Mouse (Mus musculus) limb, embryonic 11.5 days (tissue): ENCODE data around the gene Prrc2c. TPM values are rescaled to one million over a fixed set of nuclear protein-coding genes. Genes with fewer than 3 reads are reported as not detected.

Source experiments
- ATAC-seq: fragments of 200-750 bp; cut with Nextera tagmentation; 2 replicates; pipeline ENCODE4 v1.8.0; 2017; ENCODE audit warnings: low read depth; ENCODE audit not compliant: insufficient number of reproducible peaks, low FRiP score, low TSS enrichment
- DNase-seq: peaks from one replicate; pipeline ENCODE4 v3.0.0-alpha.2; 2015; ENCODE audit warnings: low spot score
- H3K27ac ChIP-seq: fragments of 300-500 bp; sonication (generic); replicated peaks from 2 replicates; pipeline ENCODE4 v1.5.1; 2014; ENCODE audit warnings: low read depth, mild to moderate bottlenecking, low read length
- H3K27me3 ChIP-seq: fragments of 300-500 bp; sonication (generic); 2 replicates; pipeline ENCODE4 v1.6.1; 2014; ENCODE audit warnings: mild to moderate bottlenecking, low read length, mixed read lengths; ENCODE audit not compliant: control insufficient read depth, insufficient read depth
- H3K36me3 ChIP-seq: fragments of 300-500 bp; sonication (generic); 2 replicates; pipeline ENCODE4 v1.6.1; 2014; ENCODE audit warnings: mild to moderate bottlenecking, low read length, moderate library complexity, mixed read lengths; ENCODE audit not compliant: control insufficient read depth, insufficient read depth
- H3K4me1 ChIP-seq: fragments of 300-500 bp; sonication (generic); 2 replicates; pipeline ENCODE4 v1.6.1; 2014; ENCODE audit warnings: low read length, mixed read lengths; ENCODE audit not compliant: control insufficient read depth, insufficient read depth
- H3K4me2 ChIP-seq: fragments of 300-500 bp; sonication (generic); 2 replicates; pipeline ENCODE4 v1.6.1; 2014; ENCODE audit warnings: low read depth, mild to moderate bottlenecking, moderate library complexity; ENCODE audit not compliant: severe bottlenecking
- H3K4me3 ChIP-seq: fragments of 300-500 bp; sonication (generic); 2 replicates; pipeline ENCODE4 v1.5.1; 2014; ENCODE audit warnings: low read depth, low read length
- H3K9ac ChIP-seq: fragments of 300-500 bp; sonication (generic); 2 replicates; pipeline ENCODE4 v1.6.1; 2014; ENCODE audit warnings: mild to moderate bottlenecking, low read length
- H3K9me3 ChIP-seq: fragments of 300-500 bp; sonication (generic); 2 replicates; pipeline ENCODE4 v1.6.1; 2016; ENCODE audit warnings: low read length; ENCODE audit not compliant: control insufficient read depth
- WGBS: fragments of 180-500 bp; shearing (Covaris S2); extraction: QIAGEN DNeasy Blood & Tissue Kit; methylation state at CpG from one replicate; pipeline ENCODE4 v1.1.7; 2014; 5-methylcytosine and 5-hydroxymethylcytosine counted together
- polyA plus RNA-seq: library from polyadenylated mRNA; unstranded; fragments of >200 nt; fragmentation: Nextera tagmentation; extraction: Ambion mirVana; gene quantifications from 2 replicates; pipeline ENCODE4 v1.2.1, GENCODE M21; 2014

Prrc2c gene
- polyA plus RNA-seq, 1 experiment from 2014 or later, result 186 TPM

DNA sequence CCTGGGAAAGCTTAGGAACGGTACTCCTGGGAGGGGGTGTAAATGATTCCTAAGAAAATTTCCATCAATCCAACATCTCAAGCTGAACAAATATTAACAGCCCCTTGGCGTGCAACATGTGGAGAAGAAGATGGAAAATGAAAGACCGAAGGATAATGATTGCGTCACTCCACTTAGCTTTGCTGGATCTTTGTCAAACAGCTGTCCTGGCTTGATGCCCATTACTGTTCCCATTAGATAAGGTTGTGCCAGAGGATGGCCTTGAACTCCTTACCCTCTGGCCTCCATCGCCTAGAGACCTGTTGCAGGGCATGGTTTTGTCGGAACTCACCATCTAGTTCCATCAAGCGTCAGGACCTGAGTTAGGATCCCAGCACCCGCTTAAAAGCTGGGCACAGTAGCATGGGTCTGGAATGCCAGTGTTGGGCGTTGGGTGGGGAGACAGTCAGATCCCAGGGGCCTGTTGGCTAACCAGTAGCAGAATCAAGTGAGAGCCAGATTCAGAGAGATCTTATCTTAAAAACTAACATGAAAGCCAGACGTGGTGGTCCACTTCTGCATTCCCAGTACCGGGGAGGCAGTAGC, 80.0 kb downstream of the Prrc2c start:
- H3K27me3 ChIP-seq, result no peaks in the 10 kb centered on the region
- H3K36me3 ChIP-seq, result no peaks in the 10 kb centered on the region
- no peak overlapping the region for H3K27ac ChIP-seq
- H3K4me3 ChIP-seq, result no peak overlapping the region
- DNase-seq, result no peak
- H3K4me1 ChIP-seq, result no peaks in the 10 kb centered on the region
- ATAC-seq, result no peak
- no peaks in the 10 kb centered on the region for H3K9me3 ChIP-seq
- H3K4me2 ChIP-seq, result no peak overlapping the region
- H3K9ac ChIP-seq, result no peak overlapping the region
- 89% methylated on average over 11 of the region's 11 CpGs for WGBS

- Histone ChIP-seq H3K9me3 (no peaks in the 10 kb centered on the region), H3K9ac (no peak within 1 kb of the TSS)
These were observed 82.2 kb downstream of the Prrc2c start, which contains the start of gene Myocos for GRCm38 (mm10) chr1:162658119-162658518. Gene Myocos, minus strand, starts transcription at chr1:162658219.

GRCm38 (mm10) chr1:162648416-162648815, 91.9 kb downstream of the Prrc2c start:
- no peaks in the 10 kb centered on the region for H3K27me3 ChIP-seq
- no peaks in the 10 kb centered on the region for H3K36me3 ChIP-seq
- WGBS, result 95% methylated on average over 14 of the region's 14 CpGs
- no peaks in the 10 kb centered on the region for H3K4me1 ChIP-seq
- no peak overlapping the region for H3K9ac ChIP-seq
- no peak for ATAC-seq
- H3K4me3 ChIP-seq, result no peak overlapping the region
- no peaks in the 10 kb centered on the region for H3K9me3 ChIP-seq
- no peak for DNase-seq
- no peak overlapping the region for H3K4me2 ChIP-seq
- no peak overlapping the region for H3K27ac ChIP-seq

More at GRCm38 (mm10) chr1:162658119-162658518, 82.2 kb downstream of the Prrc2c start, which contains the start of gene Myocos:
- ATAC-seq (no peak), DNase-seq (no peak)
- Histone ChIP-seq H3K4me2 (no peak within 1 kb of the TSS), H3K27ac (no peak within 1 kb of the TSS), H3K36me3 (no peaks in the 10 kb centered on the region), H3K4me3 (no peak within 1 kb of the TSS), H3K4me1 (no peaks in the 10 kb centered on the region), H3K27me3 (no peaks in the 10 kb centered on the region)
- WGBS, result 90% methylated on average over 7 of the region's 7 CpGs

DNA sequence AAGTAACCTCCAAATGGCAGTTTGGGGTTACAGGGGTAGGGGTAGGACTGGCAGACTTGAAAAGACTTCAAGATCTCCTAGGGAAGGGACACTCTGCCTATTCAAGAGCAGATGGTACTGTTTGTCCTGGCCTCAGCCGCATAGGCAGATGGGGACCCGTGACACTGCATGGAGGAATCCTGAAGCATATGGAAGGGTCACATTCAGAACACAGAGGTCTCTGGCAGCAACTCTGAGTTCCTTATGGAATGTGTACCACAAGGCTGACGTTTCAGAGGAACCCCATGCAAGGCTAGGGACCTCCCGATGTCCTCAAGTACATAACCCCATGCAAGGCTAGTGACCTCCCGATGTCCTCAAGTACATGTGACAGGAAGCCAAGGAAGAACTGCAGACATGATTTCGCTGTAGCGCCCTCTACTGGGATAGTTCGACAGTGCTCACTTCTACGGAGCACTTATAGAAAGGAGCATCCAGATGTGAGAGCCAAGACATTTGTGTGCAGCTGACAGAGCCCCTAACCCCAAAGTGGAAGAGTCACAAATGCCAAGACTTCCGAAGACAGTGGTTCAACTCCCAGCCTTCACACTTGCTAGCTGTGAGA, 94.2 kb downstream of the Prrc2c start:
- Histone ChIP-seq H3K9ac (no peak overlapping the region), H3K4me3 (no peak overlapping the region), H3K4me2 (no peak overlapping the region), H3K27ac (no peak overlapping the region), H3K9me3 (no peaks in the 10 kb centered on the region), H3K4me1 (no peaks in the 10 kb centered on the region), H3K36me3 (no peaks in the 10 kb centered on the region), H3K27me3 (no peaks in the 10 kb centered on the region)
- 77% methylated on average over 10 of the region's 10 CpGs for WGBS
- no peak for DNase-seq
- no peak for ATAC-seq

DNA sequence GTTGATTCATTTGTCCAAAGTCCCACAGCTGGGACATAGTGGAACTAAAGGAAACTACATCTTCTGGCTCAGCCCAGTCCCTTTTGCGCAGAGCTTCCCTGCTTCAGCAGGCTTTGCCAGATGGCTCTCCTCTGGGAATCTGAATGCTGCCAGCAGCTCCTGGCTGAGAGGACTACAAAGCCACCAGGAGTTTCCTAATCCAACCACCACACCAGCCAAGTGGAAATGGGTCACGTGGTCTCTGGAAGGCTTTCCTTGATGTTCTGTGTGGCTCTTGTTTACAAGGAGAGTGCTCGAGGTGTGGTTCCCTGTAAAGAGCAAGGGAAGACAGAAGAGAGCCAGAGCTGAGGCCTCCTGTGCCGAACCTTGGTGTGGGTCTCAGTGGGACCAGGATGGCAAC, 96.6 kb downstream of the Prrc2c start:
- no peak overlapping the region for H3K4me3 ChIP-seq
- no peak overlapping the region for H3K9ac ChIP-seq
- H3K4me2 ChIP-seq, result no peak overlapping the region
- no peaks in the 10 kb centered on the region for H3K36me3 ChIP-seq
- WGBS, result 33% methylated on average over 4 of the region's 4 CpGs
- 0 out of 2 replicates have a peak overlapping the region, but pooled peaks have one; percentile 18 for H3K27ac ChIP-seq
- no peaks in the 10 kb centered on the region for H3K27me3 ChIP-seq
- no peaks in the 10 kb centered on the region for H3K4me1 ChIP-seq
- no peak for DNase-seq
- no peak for ATAC-seq
- H3K9me3 ChIP-seq, result no peaks in the 10 kb centered on the region

DNA sequence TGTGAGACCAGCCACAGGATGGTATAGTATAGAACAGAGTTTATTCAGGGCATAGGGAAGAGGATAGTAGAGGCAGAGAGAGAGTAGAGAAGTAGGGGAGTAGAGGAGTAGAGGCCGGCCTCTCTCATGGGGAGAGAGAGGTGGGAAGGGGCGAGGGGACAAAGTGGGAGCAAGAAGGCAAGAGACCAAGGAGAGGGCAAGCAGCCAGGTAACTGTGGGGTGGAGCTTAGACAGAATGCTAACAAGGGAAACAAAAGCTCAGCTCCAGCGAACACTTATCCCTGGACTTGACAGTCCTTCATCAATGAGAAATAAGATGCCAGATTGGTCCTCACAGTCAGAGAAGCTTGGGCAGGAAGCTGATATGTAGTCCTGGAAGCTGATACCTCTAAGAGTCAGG, 97.8 kb downstream of the Prrc2c start:
- 86% methylated on average over 3 of the region's 3 CpGs for WGBS

GRCm38 (mm10) chr1:162639861-162640260, 100.5 kb downstream of the Prrc2c start:
- Histone ChIP-seq H3K27ac (no peak overlapping the region), H3K4me2 (no peak overlapping the region), H3K4me3 (no peak overlapping the region), H3K9me3 (no peaks in the 10 kb centered on the region), H3K9ac (no peak overlapping the region), H3K27me3 (no peaks in the 10 kb centered on the region), H3K4me1 (no peaks in the 10 kb centered on the region), H3K36me3 (no peaks in the 10 kb centered on the region)
- DNase-seq (no peak), ATAC-seq (no peak)
- 97% methylated on average over 1 of the region's 1 CpGs for WGBS

More for the DNA sequence above, 97.8 kb downstream of the Prrc2c start:
- Histone ChIP-seq H3K36me3 (no peaks in the 10 kb centered on the region), H3K27ac (no peak overlapping the region), H3K9ac (no peak overlapping the region), H3K9me3 (no peaks in the 10 kb centered on the region), H3K4me3 (no peak overlapping the region), H3K4me1 (no peaks in the 10 kb centered on the region), H3K4me2 (no peak overlapping the region), H3K27me3 (no peaks in the 10 kb centered on the region)
- DNase-seq (no peak), ATAC-seq (no peak)

GRCm38 (mm10) chr1:162639051-162639750, 101.2 kb downstream of the Prrc2c start, which contains the start of gene Myoc:
Gene Myoc, plus strand, starts transcription at chr1:162639155.
- Histone ChIP-seq H3K36me3 (no peaks in the 10 kb centered on the region), H3K4me2 (no peak within 1 kb of the TSS), H3K4me1 (no peaks in the 10 kb centered on the region), H3K4me3 (no peak within 1 kb of the TSS), H3K9me3 (no peaks in the 10 kb centered on the region), H3K27me3 (no peaks in the 10 kb centered on the region), H3K9ac (no peak within 1 kb of the TSS), H3K27ac (no peak within 1 kb of the TSS)
- no peak for ATAC-seq
- DNase-seq, result no peak
- WGBS, result 83% methylated on average over 10 of the region's 10 CpGs
